Mouse (Mus musculus) stomach, embryonic 14.5 days (tissue): ENCODE data around the gene Zdhhc25. TPM values are rescaled to one million over a fixed set of nuclear protein-coding genes. Genes with fewer than 3 reads are reported as not detected.

Source experiments
- ATAC-seq: fragments of 200-750 bp; cut with Nextera tagmentation; 2 replicates; pipeline ENCODE4 v1.8.0; 2017; ENCODE audit warnings: low read depth, moderate TSS enrichment; ENCODE audit not compliant: insufficient number of reproducible peaks, insufficient read depth, low FRiP score
- H3K27ac ChIP-seq: fragments of 300-500 bp; sonication (generic); 2 replicates; pipeline ENCODE4 v1.5.1; 2014; ENCODE audit warnings: mild to moderate bottlenecking, low read length, moderate library complexity, mixed read lengths
- H3K27me3 ChIP-seq: fragments of 300-500 bp; sonication (generic); 2 replicates; pipeline ENCODE4 v1.6.1; 2014; ENCODE audit warnings: low read length, control low read depth, mixed read lengths; ENCODE audit not compliant: control insufficient read depth, insufficient read depth
- H3K36me3 ChIP-seq: fragments of 300-500 bp; sonication (generic); 2 replicates; pipeline ENCODE4 v1.6.1; 2014; ENCODE audit warnings: mild to moderate bottlenecking, control low read depth, low read length, moderate library complexity, mixed read lengths; ENCODE audit not compliant: control insufficient read depth, insufficient read depth
- H3K4me1 ChIP-seq: fragments of 300-500 bp; sonication (generic); 2 replicates; pipeline ENCODE4 v1.6.1; 2014; ENCODE audit warnings: low read length, control low read depth, mixed read lengths; ENCODE audit not compliant: control insufficient read depth, insufficient read depth
- H3K4me2 ChIP-seq: fragments of 300-500 bp; sonication (generic); replicated peaks from 2 replicates; pipeline ENCODE4 v1.6.1; 2014; ENCODE audit warnings: low read depth, low read length, control low read depth
- H3K4me3 ChIP-seq: fragments of 300-500 bp; sonication (generic); 2 replicates; pipeline ENCODE4 v1.5.1; 2014; ENCODE audit warnings: low read depth, low read length, control low read depth
- H3K9ac ChIP-seq: fragments of 300-500 bp; sonication (generic); replicated peaks from 2 replicates; pipeline ENCODE4 v1.6.1; 2014; ENCODE audit warnings: low read depth, mild to moderate bottlenecking, control low read depth, low read length, moderate library complexity, mixed read lengths
- H3K9me3 ChIP-seq: fragments of 300-500 bp; sonication (generic); 2 replicates; pipeline ENCODE4 v1.6.1; 2016; ENCODE audit warnings: low read depth, low read length, control low read depth; ENCODE audit not compliant: control insufficient read depth
- WGBS: fragments of 180-500 bp; shearing (Covaris S2); extraction: QIAGEN DNeasy Blood & Tissue Kit; methylation state at CpG from one replicate; pipeline ENCODE4 v1.1.7; 2014; 5-methylcytosine and 5-hydroxymethylcytosine counted together
- polyA plus RNA-seq: library from polyadenylated mRNA; unstranded; fragments of >200 nt; fragmentation: Nextera tagmentation; extraction: Ambion mirVana; gene quantifications from 2 replicates; pipeline ENCODE4 v1.2.1, GENCODE M21; 2014

Zdhhc25 gene
- polyA plus RNA-seq, 1 experiment from 2014 or later = not detected

- H3K36me3 ChIP-seq = no peaks in the 10 kb centered on the region
- 78% methylated on average over 2 of the region's 2 CpGs for WGBS
- no peak for ATAC-seq
- H3K4me1 ChIP-seq = no peaks in the 10 kb centered on the region
- H3K9me3 ChIP-seq = no peaks in the 10 kb centered on the region
- no peak overlapping the region for H3K4me3 ChIP-seq
- no peak overlapping the region for H3K27ac ChIP-seq
- H3K4me2 ChIP-seq = no peak overlapping the region
- H3K9ac ChIP-seq = no peak overlapping the region
- H3K27me3 ChIP-seq = no peaks in the 10 kb centered on the region
Observed at GRCm38 (mm10) chr15:88623891-88624290, 23.8 kb downstream of the Zdhhc25 start.

GRCm38 (mm10) chr15:88624874-88625277 lies 24.8 kb downstream of the Zdhhc25 start:
- Histone ChIP-seq H3K9me3 (no peaks in the 10 kb centered on the region), H3K4me2 (no peak overlapping the region), H3K36me3 (no peaks in the 10 kb centered on the region), H3K9ac (no peak overlapping the region), H3K27me3 (no peaks in the 10 kb centered on the region), H3K4me1 (no peaks in the 10 kb centered on the region), H3K27ac (no peak overlapping the region), H3K4me3 (no peak overlapping the region)
- no peak for ATAC-seq
- WGBS = 79% methylated on average over 6 of the region's 6 CpGs

- no peak overlapping the region for H3K4me2 ChIP-seq
- no peaks in the 10 kb centered on the region for H3K36me3 ChIP-seq
Observed at GRCm38 (mm10) chr15:88625303-88626066, 25.4 kb downstream of the Zdhhc25 start.

GRCm38 (mm10) chr15:88626886-88627488 lies 26.9 kb downstream of the Zdhhc25 start:
- H3K9ac ChIP-seq = no peak overlapping the region
- WGBS = 86% methylated on average over 5 of the region's 5 CpGs
- no peak overlapping the region for H3K4me3 ChIP-seq
- H3K27ac ChIP-seq = no peak overlapping the region
- no peak for ATAC-seq
- H3K4me1 ChIP-seq = no peaks in the 10 kb centered on the region
- no peaks in the 10 kb centered on the region for H3K9me3 ChIP-seq
- H3K4me2 ChIP-seq = no peak overlapping the region
- H3K27me3 ChIP-seq = no peaks in the 10 kb centered on the region
- no peaks in the 10 kb centered on the region for H3K36me3 ChIP-seq

More at GRCm38 (mm10) chr15:88625303-88626066, 25.4 kb downstream of the Zdhhc25 start:
- Histone ChIP-seq H3K27ac (no peak overlapping the region), H3K4me1 (no peaks in the 10 kb centered on the region), H3K27me3 (no peaks in the 10 kb centered on the region), H3K4me3 (no peak overlapping the region), H3K9me3 (no peaks in the 10 kb centered on the region), H3K9ac (no peak overlapping the region)
- WGBS = 72% methylated on average over 3 of the region's 3 CpGs
- no peak for ATAC-seq

- Histone ChIP-seq H3K9me3 (no peaks in the 10 kb centered on the region), H3K4me2 (no peak overlapping the region), H3K4me3 (no peak overlapping the region), H3K27me3 (no peaks in the 10 kb centered on the region), H3K9ac (no peak overlapping the region), H3K27ac (no peak overlapping the region), H3K36me3 (no peaks in the 10 kb centered on the region), H3K4me1 (no peaks in the 10 kb centered on the region)
- no peak for ATAC-seq
- WGBS = 49% methylated on average over 9 of the region's 9 CpGs
Observed at GRCm38 (mm10) chr15:88628801-88629356, 28.8 kb downstream of the Zdhhc25 start.

- Histone ChIP-seq H3K27ac (no peak overlapping the region), H3K4me2 (no peak overlapping the region), H3K9ac (no peak overlapping the region), H3K27me3 (no peaks in the 10 kb centered on the region), H3K4me1 (no peaks in the 10 kb centered on the region), H3K36me3 (no peaks in the 10 kb centered on the region), H3K9me3 (no peaks in the 10 kb centered on the region), H3K4me3 (no peak overlapping the region)
- WGBS = 74% methylated on average over 5 of the region's 5 CpGs
- ATAC-seq = no peak
Observed at GRCm38 (mm10) chr15:88635205-88635604, 35.1 kb downstream of the Zdhhc25 start.

GRCm38 (mm10) chr15:88651019-88651418 lies 50.9 kb downstream of the Zdhhc25 start:
- no peaks in the 10 kb centered on the region for H3K36me3 ChIP-seq
- 23% methylated on average over 13 of the region's 13 CpGs for WGBS
- H3K9me3 ChIP-seq = no peaks in the 10 kb centered on the region
- no peaks in the 10 kb centered on the region for H3K4me1 ChIP-seq
- no peak overlapping the region for H3K4me2 ChIP-seq
- no peak overlapping the region for H3K9ac ChIP-seq
- 0 out of 2 replicates have a peak, but pooled peaks have one; percentile 10 for ATAC-seq
- H3K27me3 ChIP-seq = no peaks in the 10 kb centered on the region
- no peak overlapping the region for H3K4me3 ChIP-seq
- H3K27ac ChIP-seq = no peak overlapping the region
